Mouse (Mus musculus) limb, embryonic 13.5 days (tissue): ENCODE measurements around the gene Ap2b1. TPM values are rescaled to one million over a fixed set of nuclear protein-coding genes. Genes with fewer than 3 reads are reported as not detected.
"Not testable (repeated sequence)": the region's sequence is repeated elsewhere in the genome, so short reads cannot be mapped to it uniquely, and the experiment has no call there.

ENCODE experiments used
- ATAC-seq: fragments of 200-750 bp; cut with Nextera tagmentation; 2 replicates; pipeline ENCODE4 v1.8.0; 2017; ENCODE audit warnings: low read depth, moderate number of reproducible peaks, moderate TSS enrichment; ENCODE audit not compliant: low FRiP score
- H3K27ac ChIP-seq: fragments of 300-500 bp; sonication (generic); 2 replicates; pipeline ENCODE4 v1.5.1; 2015; ENCODE audit warnings: inconsistent platforms, mild to moderate bottlenecking, moderate library complexity
- H3K27me3 ChIP-seq: fragments of 300-500 bp; sonication (generic); 2 replicates; pipeline ENCODE4 v1.6.1; 2015; ENCODE audit warnings: mild to moderate bottlenecking, inconsistent platforms
- H3K36me3 ChIP-seq: fragments of 300-500 bp; sonication (generic); 2 replicates; pipeline ENCODE4 v1.6.1; 2015; ENCODE audit warnings: inconsistent platforms, mild to moderate bottlenecking, moderate library complexity
- H3K4me1 ChIP-seq: fragments of 300-500 bp; sonication (generic); 2 replicates; pipeline ENCODE4 v1.6.1; 2015; ENCODE audit warnings: inconsistent platforms
- H3K4me2 ChIP-seq: fragments of 300-500 bp; sonication (generic); replicated peaks from 2 replicates; pipeline ENCODE4 v1.6.1; 2015; ENCODE audit warnings: inconsistent platforms, mild to moderate bottlenecking, moderate library complexity
- H3K4me3 ChIP-seq: fragments of 300-500 bp; sonication (generic); 2 replicates; pipeline ENCODE4 v1.5.1; 2015; ENCODE audit warnings: moderate library complexity, mild to moderate bottlenecking, inconsistent platforms
- H3K9ac ChIP-seq: fragments of 300-500 bp; sonication (generic); 2 replicates; pipeline ENCODE4 v1.6.1; 2015; ENCODE audit warnings: mild to moderate bottlenecking, inconsistent platforms
- H3K9me3 ChIP-seq: fragments of 300-500 bp; sonication (generic); 2 replicates; pipeline ENCODE4 v1.6.1; 2016; ENCODE audit warnings: inconsistent platforms
- WGBS: fragments of 180-500 bp; shearing (Covaris S2); methylation state at CpG from one replicate; pipeline ENCODE4 v1.1.7; 2015; 5-methylcytosine and 5-hydroxymethylcytosine counted together
- polyA plus RNA-seq: library from polyadenylated mRNA; unstranded; fragments of >200 nt; fragmentation: Nextera tagmentation; extraction: Ambion mirVana; gene quantifications from 2 replicates; pipeline ENCODE4 v1.2.1, GENCODE M21; 2015

Ap2b1 gene
- polyA plus RNA-seq, 1 experiment from 2014 or later = 57.8 TPM

- Histone ChIP-seq H3K27ac (peak within 1 kb of the TSS; percentile 95), H3K4me2 (peak within 1 kb of the TSS; percentile 83), H3K27me3 (no peaks in the 10 kb centered on the region), H3K4me3 (peak within 1 kb of the TSS; percentile 92), H3K36me3 (no peaks in the 10 kb centered on the region; the same call in 1 of the 2 replicates), H3K4me1 (peaks cover 37% of the 10 kb centered on the region), H3K9ac (peak within 1 kb of the TSS; percentile 91), H3K9me3 (no peaks in the 10 kb centered on the region)
- under 1% methylated on average over 51 of the region's 51 CpGs for WGBS
- ATAC-seq = peak; percentile 75
Measured at GRCm38 (mm10) chr11:83302526-83303251, 3.9 kb downstream of the Ap2b1 start, which contains the start of gene Pex12. TSS of gene Pex12 (minus strand) at chr11:83302586.

DNA sequence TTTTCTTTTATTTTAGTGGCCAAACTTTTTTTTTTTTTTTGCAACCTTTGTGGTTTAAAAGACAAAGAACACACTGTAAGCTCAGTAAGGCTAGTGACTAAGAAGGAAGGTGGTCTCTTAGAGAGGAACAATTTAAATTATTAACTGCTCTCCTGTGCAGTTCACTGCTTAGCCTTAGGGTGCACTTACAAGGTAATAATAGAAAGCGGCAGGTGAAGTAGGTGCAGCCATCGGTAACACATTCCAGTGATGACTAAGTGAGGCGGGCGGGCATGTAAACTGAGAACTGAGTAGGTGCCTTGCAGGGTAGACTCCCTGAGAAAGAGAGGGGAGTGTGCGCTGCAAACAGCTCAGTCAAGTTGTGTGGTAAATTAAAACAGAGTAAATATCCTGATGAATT lies 4.9 kb downstream of the Ap2b1 start:
- 27% methylated on average over 5 of the region's 5 CpGs for WGBS
- peak overlapping the region; percentile 46; the same call in 1 of the 2 replicates for H3K9ac ChIP-seq

GRCm38 (mm10) chr11:83304485-83304884 lies 5.7 kb downstream of the Ap2b1 start:
- Histone ChIP-seq H3K9ac (no peak overlapping the region), H3K4me3 (no peak overlapping the region), H3K36me3 (peaks cover 11% of the 10 kb centered on the region), H3K4me1 (peaks cover 31% of the 10 kb centered on the region), H3K9me3 (no peaks in the 10 kb centered on the region), H3K27ac (no peak overlapping the region), H3K27me3 (no peaks in the 10 kb centered on the region), H3K4me2 (peak overlapping the region; percentile 83; the same call in 1 of the 2 replicates)
- WGBS = 80% methylated on average over 2 of the region's 2 CpGs
- no peak for ATAC-seq

More for the DNA sequence above, 4.9 kb downstream of the Ap2b1 start:
- Histone ChIP-seq H3K36me3 (peaks cover 9% of the 10 kb centered on the region), H3K4me2 (peak overlapping the region; percentile 83), H3K27me3 (no peaks in the 10 kb centered on the region), H3K4me3 (peak overlapping the region; percentile 92), H3K4me1 (peaks cover 31% of the 10 kb centered on the region), H3K27ac (no peak overlapping the region), H3K9me3 (no peaks in the 10 kb centered on the region)
- no peak for ATAC-seq

DNA sequence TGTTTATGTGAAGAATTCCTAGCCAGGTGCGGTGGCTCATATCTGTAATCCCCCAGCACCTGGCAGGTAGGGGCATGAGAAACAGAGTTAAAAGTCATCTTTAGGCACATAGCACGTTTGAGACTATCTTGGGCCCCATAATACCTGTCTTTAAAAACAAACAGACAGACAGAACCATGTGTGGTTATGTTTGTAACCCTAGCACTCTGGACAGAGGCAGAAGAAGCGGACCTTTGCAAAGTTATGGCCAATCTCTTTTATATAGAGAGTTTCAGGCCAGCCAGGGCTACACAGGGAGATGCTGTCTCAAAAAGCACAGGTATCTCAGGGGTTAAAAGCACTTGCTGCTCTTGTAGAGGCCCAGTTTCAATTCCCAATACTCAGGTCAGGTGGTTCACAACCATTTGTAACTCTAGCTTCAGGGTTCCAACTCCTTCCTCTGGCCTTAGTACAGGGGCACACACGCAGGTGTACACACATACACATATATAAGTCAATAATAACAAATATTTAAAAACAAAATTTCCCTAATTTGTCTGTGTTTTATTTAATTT lies 8.0 kb downstream of the Ap2b1 start:
- no peaks in the 10 kb centered on the region for H3K9me3 ChIP-seq
- 69% methylated on average over 4 of the region's 4 CpGs for WGBS
- H3K4me2 ChIP-seq = no peak overlapping the region
- H3K9ac ChIP-seq = no peak overlapping the region
- no peak for ATAC-seq
- H3K27me3 ChIP-seq = no peaks in the 10 kb centered on the region
- peaks cover 27% of the 10 kb centered on the region for H3K4me1 ChIP-seq
- peaks cover 21% of the 10 kb centered on the region for H3K36me3 ChIP-seq
- no peak overlapping the region for H3K4me3 ChIP-seq
- H3K27ac ChIP-seq = no peak overlapping the region

DNA sequence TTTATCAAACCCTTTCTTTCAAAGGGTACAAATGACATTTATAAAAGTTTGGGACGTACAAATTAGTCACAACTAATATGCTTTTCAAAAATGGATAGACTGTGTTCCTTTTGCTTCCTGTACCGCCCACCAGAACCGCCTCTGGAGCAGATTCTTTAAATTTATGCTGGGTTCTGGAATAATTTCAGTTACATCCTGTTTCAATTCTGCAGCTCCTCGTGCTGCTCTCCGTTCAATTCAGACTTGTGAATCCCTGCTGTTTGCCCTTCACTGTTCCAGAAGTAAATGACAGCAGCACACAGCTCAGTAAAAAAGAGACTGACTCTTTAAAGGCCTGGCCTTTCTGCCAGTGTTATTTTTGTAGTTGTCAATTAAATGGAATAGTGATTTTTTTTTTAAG lies 13.6 kb downstream of the Ap2b1 start:
- 74% methylated on average over 5 of the region's 5 CpGs for WGBS
- Histone ChIP-seq H3K4me2 (no peak overlapping the region), H3K4me3 (no peak overlapping the region), H3K9me3 (no peaks in the 10 kb centered on the region), H3K27me3 (no peaks in the 10 kb centered on the region), H3K4me1 (no peaks in the 10 kb centered on the region), H3K9ac (no peak overlapping the region), H3K36me3 (peaks cover 58% of the 10 kb centered on the region), H3K27ac (no peak overlapping the region)
- no peak for ATAC-seq

- H3K27ac ChIP-seq = no peak overlapping the region
- H3K4me3 ChIP-seq = no peak overlapping the region
- H3K4me2 ChIP-seq = no peak overlapping the region
- 92% methylated on average over 4 of the region's 4 CpGs for WGBS
- no peak overlapping the region for H3K9ac ChIP-seq
- peaks cover 81% of the 10 kb centered on the region for H3K36me3 ChIP-seq
- H3K9me3 ChIP-seq = no peaks in the 10 kb centered on the region
- H3K27me3 ChIP-seq = no peaks in the 10 kb centered on the region
- no peaks in the 10 kb centered on the region for H3K4me1 ChIP-seq
- no peak for ATAC-seq
Measured at GRCm38 (mm10) chr11:83319048-83319447, 20.2 kb downstream of the Ap2b1 start.

DNA sequence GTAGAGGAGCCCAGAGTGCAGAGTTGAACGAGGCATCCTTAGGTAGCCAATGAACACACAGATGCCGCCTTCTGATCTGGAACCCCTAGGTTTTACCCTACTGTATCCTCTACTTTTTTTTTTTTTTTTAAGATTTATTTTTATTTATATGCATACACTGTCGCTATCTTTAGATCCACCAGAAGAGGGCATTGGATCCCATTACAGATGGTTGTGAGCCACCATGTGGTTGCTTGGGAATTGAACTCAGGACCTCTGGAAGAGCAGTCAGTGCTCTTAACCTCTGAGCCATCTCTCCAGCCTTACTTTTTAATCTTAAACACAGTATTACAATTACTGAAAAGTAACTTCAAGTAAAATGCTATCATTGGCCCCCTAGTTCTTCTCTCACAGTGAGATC lies 27.9 kb downstream of the Ap2b1 start:
- H3K27ac ChIP-seq, H3K4me2 ChIP-seq, H3K4me1 ChIP-seq, H3K9me3 ChIP-seq, H3K27me3 ChIP-seq, H3K9ac ChIP-seq, ATAC-seq, H3K4me3 ChIP-seq: not testable (repeated sequence)
- H3K36me3 ChIP-seq = peaks cover 71% of the 10 kb centered on the region
- 89% methylated on average over 3 of the region's 3 CpGs for WGBS

GRCm38 (mm10) chr11:83327427-83327826 lies 28.6 kb downstream of the Ap2b1 start:
- H3K36me3 ChIP-seq = peaks cover 64% of the 10 kb centered on the region
- no peak for ATAC-seq
- WGBS = 62% methylated on average over 3 of the region's 3 CpGs
- no peak overlapping the region for H3K4me3 ChIP-seq
- no peak overlapping the region for H3K4me2 ChIP-seq
- no peaks in the 10 kb centered on the region for H3K4me1 ChIP-seq
- H3K27ac ChIP-seq = no peak overlapping the region
- no peak overlapping the region for H3K9ac ChIP-seq
- H3K27me3 ChIP-seq = no peaks in the 10 kb centered on the region
- H3K9me3 ChIP-seq = no peaks in the 10 kb centered on the region

DNA sequence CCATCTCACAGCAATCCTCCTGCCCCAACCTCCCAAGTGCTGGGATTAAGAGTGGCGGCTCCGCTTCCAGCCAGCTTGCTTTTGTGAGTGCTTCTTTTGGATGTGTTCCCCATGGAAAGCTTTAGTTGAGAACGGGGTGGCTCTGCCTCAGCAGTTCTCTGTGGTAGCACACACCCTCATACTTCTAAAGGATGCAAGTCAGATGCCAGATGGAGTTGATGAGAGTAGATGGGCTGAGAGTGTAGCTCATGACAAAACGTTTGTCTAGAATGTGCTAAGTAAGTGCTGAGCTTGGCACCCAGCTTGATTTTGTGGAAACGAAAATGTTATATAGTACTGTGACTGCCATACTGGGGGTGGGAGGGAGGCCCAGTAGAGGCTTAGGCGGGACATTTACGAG lies 37.0 kb downstream of the Ap2b1 start:
- ATAC-seq = no peak
- no peaks in the 10 kb centered on the region for H3K4me1 ChIP-seq
- peaks cover 68% of the 10 kb centered on the region for H3K36me3 ChIP-seq
- H3K9ac ChIP-seq = no peak overlapping the region
- H3K4me2 ChIP-seq = no peak overlapping the region
- no peak overlapping the region for H3K27ac ChIP-seq
- H3K9me3 ChIP-seq = no peaks in the 10 kb centered on the region
- H3K27me3 ChIP-seq = no peaks in the 10 kb centered on the region
- H3K4me3 ChIP-seq = no peak overlapping the region
- 84% methylated on average over 7 of the region's 7 CpGs for WGBS

DNA sequence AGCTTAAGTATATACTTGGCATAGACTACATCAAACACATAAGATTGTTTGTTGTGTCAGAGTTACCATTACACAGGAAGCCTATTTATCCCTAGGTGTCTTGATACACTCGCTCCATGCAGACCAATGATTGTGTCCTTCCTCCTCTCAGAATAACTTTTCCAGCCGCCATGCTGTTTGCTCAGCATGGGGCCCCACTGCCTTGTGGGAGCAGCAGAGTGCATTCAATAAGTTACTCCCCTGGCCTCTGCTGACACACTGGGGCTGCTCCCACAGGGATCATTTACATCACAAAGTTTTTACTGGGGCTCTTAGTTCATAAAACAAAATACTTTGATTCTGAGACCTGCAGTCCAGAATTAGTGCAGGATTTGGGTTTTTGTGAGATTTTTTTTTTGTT lies 40.9 kb downstream of the Ap2b1 start:
- no peak overlapping the region for H3K4me2 ChIP-seq
- H3K9me3 ChIP-seq = no peaks in the 10 kb centered on the region
- no peak overlapping the region for H3K27ac ChIP-seq
- H3K9ac ChIP-seq = no peak overlapping the region
- H3K36me3 ChIP-seq = peaks cover 81% of the 10 kb centered on the region
- H3K4me3 ChIP-seq = no peak overlapping the region
- 78% methylated on average over 2 of the region's 2 CpGs for WGBS
- no peak for ATAC-seq
- no peaks in the 10 kb centered on the region for H3K4me1 ChIP-seq
- no peaks in the 10 kb centered on the region for H3K27me3 ChIP-seq

DNA sequence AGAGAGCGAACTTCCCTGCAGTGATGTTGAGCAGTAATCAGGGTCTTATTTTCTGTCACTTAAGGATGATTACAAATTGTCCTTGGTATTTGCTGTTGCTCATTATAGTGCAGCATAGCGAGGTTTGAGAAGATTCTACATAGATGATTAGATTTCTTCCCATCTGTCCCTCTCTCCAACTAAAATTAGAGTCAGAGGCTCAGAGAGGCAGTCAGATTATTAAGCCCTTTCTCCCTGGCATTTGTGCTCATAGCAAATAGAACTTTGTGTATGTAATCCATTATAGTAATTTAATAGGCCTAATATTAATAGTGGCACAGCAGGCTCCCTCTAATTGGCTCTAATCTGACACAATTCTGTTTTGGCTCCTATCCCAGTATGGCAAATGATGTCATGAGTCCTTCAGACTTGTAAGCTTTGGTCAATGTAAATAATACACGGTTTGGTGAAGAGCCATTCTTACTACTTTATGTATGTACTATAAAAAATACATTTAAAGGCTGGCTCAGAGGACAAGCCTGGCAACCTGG lies 43.0 kb downstream of the Ap2b1 start:
- no peak for ATAC-seq
- Histone ChIP-seq H3K27ac (no peak overlapping the region), H3K27me3 (no peaks in the 10 kb centered on the region), H3K4me3 (no peak overlapping the region), H3K4me1 (no peaks in the 10 kb centered on the region), H3K9me3 (no peaks in the 10 kb centered on the region), H3K9ac (no peak overlapping the region), H3K4me2 (no peak overlapping the region), H3K36me3 (peaks cover 71% of the 10 kb centered on the region)
- WGBS = 76% methylated on average over 3 of the region's 3 CpGs

GRCm38 (mm10) chr11:83355428-83355827 lies 56.6 kb downstream of the Ap2b1 start:
- no peak overlapping the region for H3K9ac ChIP-seq
- H3K4me2 ChIP-seq = no peak overlapping the region
- ATAC-seq = no peak
- no peaks in the 10 kb centered on the region for H3K9me3 ChIP-seq
- no peak overlapping the region for H3K27ac ChIP-seq
- peaks cover 51% of the 10 kb centered on the region for H3K36me3 ChIP-seq
- 88% methylated on average over 5 of the region's 5 CpGs for WGBS
- no peaks in the 10 kb centered on the region for H3K27me3 ChIP-seq
- no peak overlapping the region for H3K4me3 ChIP-seq
- H3K4me1 ChIP-seq = no peaks in the 10 kb centered on the region
